Mouse (Mus musculus): ENCODE results near the gene Il20ra. TPM values are rescaled to one million over a fixed set of nuclear protein-coding genes. Genes with fewer than 3 reads are reported as not detected.

The Il20ra gene
- polyA plus RNA-seq, 1 experiment = 0.11 TPM

DNA sequence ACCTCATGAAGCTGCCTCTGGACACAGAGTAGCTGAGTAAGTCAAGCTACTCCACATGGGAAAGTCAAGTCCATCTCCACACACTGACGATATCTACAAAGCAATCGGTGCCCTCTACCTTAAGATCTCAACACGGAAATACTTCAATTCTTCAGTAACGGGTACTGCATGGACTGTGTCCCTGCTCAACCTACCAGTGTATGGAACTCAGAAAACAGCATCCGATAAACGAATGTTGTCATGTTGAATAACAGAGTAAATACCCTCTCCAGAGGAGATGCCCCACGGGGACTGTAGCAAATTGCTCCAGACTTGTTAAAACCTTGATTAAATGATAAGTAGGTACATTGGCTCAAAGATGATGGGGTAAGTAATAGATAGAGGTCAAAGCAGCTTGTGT lies 20.0 kb upstream of the Il20ra start:
- peaks cover 18% of the 10 kb centered on the region for H3K4me1 ChIP-seq (replicated peaks; ENCODE audit: control insufficient read depth, insufficient read depth, low read length)
- no peaks in the 10 kb centered on the region for H3K27me3 ChIP-seq (ENCODE audit: control insufficient read depth, insufficient read depth, low read length)
- peak; percentile 40 for DNase-seq
- no peaks in the 10 kb centered on the region for H3K36me3 ChIP-seq (ENCODE audit: control insufficient read depth, insufficient read depth, low read length)
- peak overlapping the region; percentile 97 for H3K27ac ChIP-seq (ENCODE audit: control insufficient read depth, insufficient read depth, low read length)
- no peak for TF ChIP-seq CTCF (IDR thresholded peaks at IDR 0.05; ENCODE audit: borderline replicate concordance, control insufficient read depth, extremely low read depth, insufficient read depth, low read length, poor library complexity)
- no peak for TF ChIP-seq POLR2A (IDR thresholded peaks at IDR 0.05; ENCODE audit: control insufficient read depth, extremely low read depth, insufficient read depth, low read length, poor library complexity)
- 40% methylated on average over 7 of the region's 7 CpGs for WGBS
- H3K4me3 ChIP-seq (ENCODE audit: control insufficient read depth, insufficient read depth, low read length) = peak overlapping the region; percentile 19; the same call in 1 of the 2 replicates

DNA sequence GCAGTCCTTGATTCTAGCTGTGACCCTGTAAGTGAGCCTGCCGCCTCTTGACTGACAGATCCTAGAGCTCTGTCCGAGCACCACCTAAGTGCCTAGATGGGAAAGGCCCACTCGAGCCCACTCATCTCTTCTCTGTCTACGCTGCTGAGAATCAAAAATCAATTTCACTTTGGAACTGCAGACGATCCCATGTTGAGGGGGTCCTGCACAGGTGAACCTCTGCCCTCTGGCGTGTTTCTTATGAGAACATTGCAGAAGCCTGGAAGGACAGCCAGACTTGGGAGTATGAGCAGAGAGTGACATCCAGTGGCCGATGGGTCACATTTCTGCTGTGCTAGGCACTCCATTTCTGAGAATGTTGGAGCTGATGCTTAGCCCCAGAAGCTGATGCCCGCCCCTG lies 19.4 kb upstream of the Il20ra start:
- Histone ChIP-seq H3K27me3 (ENCODE audit: control insufficient read depth, insufficient read depth, low read length) (no peaks in the 10 kb centered on the region), H3K27ac (ENCODE audit: control insufficient read depth, insufficient read depth, low read length) (peak overlapping the region; percentile 97), H3K4me1 (replicated peaks; ENCODE audit: control insufficient read depth, insufficient read depth, low read length) (peaks cover 18% of the 10 kb centered on the region), H3K4me3 (ENCODE audit: control insufficient read depth, insufficient read depth, low read length) (peak overlapping the region; percentile 34), H3K36me3 (ENCODE audit: control insufficient read depth, insufficient read depth, low read length) (no peaks in the 10 kb centered on the region)
- WGBS = 10% methylated on average over 8 of the region's 8 CpGs
- peak; percentile 53; the same call in 1 of the 2 replicates for TF ChIP-seq CTCF (IDR thresholded peaks at IDR 0.05; ENCODE audit: borderline replicate concordance, control insufficient read depth, extremely low read depth, insufficient read depth, low read length, poor library complexity)
- TF ChIP-seq POLR2A (IDR thresholded peaks at IDR 0.05; ENCODE audit: control insufficient read depth, extremely low read depth, insufficient read depth, low read length, poor library complexity) = no peak
- DNase-seq = peak; percentile 85

DNA sequence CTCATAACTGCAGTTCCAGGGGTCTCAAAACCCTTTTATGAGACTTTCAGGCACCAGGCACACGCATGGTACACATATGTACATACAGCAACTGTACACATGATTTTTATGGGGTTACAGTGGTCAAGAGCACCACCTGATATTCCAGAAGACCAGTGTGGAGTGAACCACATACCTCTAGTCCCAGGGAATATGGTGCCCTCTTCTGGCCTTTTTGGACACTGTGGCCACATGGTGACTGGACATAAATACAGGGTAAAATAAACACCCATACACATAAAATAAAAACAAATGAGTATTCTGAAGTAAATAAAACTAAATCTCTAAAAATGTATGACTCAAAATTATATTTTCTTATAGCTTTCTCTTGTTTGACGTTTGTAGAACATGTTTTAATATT lies 18.7 kb upstream of the Il20ra start:
- peaks cover 18% of the 10 kb centered on the region for H3K4me1 ChIP-seq (replicated peaks; ENCODE audit: control insufficient read depth, insufficient read depth, low read length)
- H3K4me3 ChIP-seq (ENCODE audit: control insufficient read depth, insufficient read depth, low read length) = no peak overlapping the region
- no peak overlapping the region for H3K27ac ChIP-seq (ENCODE audit: control insufficient read depth, insufficient read depth, low read length)
- H3K27me3 ChIP-seq (ENCODE audit: control insufficient read depth, insufficient read depth, low read length) = no peaks in the 10 kb centered on the region
- TF ChIP-seq CTCF (IDR thresholded peaks at IDR 0.05; ENCODE audit: borderline replicate concordance, control insufficient read depth, extremely low read depth, insufficient read depth, low read length, poor library complexity) = no peak
- no peak for TF ChIP-seq POLR2A (IDR thresholded peaks at IDR 0.05; ENCODE audit: control insufficient read depth, extremely low read depth, insufficient read depth, low read length, poor library complexity)
- H3K36me3 ChIP-seq (ENCODE audit: control insufficient read depth, insufficient read depth, low read length) = no peaks in the 10 kb centered on the region
- no peak for DNase-seq
- 92% methylated on average over 2 of the region's 2 CpGs for WGBS

DNA sequence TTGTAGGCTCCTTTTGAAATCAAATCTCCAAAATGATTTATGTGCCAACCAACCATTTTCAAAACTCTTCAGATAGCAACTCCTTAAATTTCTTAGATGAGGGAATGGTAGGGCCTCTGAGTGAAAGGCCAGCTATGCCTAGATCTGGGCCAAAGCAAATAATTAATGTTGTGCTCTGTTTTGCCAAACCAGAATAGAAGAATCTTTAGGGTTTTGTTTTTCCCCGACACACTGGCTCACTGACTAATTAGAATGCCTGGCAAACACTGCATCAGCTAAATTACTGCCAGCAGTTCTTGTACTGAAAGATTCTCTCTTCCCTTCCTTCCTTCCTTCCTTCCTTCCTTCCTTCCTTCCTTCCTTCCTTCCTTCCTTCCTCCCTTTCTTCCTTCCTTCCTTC lies 13.0 kb upstream of the Il20ra start:
- DNase-seq = no peak
- 86% methylated on average over 1 of the region's 1 CpGs for WGBS
- Histone ChIP-seq H3K27me3 (ENCODE audit: control insufficient read depth, insufficient read depth, low read length) (no peaks in the 10 kb centered on the region), H3K4me1 (replicated peaks; ENCODE audit: control insufficient read depth, insufficient read depth, low read length) (no peaks in the 10 kb centered on the region), H3K4me3 (ENCODE audit: control insufficient read depth, insufficient read depth, low read length) (no peak overlapping the region), H3K27ac (ENCODE audit: control insufficient read depth, insufficient read depth, low read length) (no peak overlapping the region), H3K36me3 (ENCODE audit: control insufficient read depth, insufficient read depth, low read length) (no peaks in the 10 kb centered on the region)
- no peak for TF ChIP-seq POLR2A (IDR thresholded peaks at IDR 0.05; ENCODE audit: control insufficient read depth, extremely low read depth, insufficient read depth, low read length, poor library complexity)
- no peak for TF ChIP-seq CTCF (IDR thresholded peaks at IDR 0.05; ENCODE audit: borderline replicate concordance, control insufficient read depth, extremely low read depth, insufficient read depth, low read length, poor library complexity)

DNA sequence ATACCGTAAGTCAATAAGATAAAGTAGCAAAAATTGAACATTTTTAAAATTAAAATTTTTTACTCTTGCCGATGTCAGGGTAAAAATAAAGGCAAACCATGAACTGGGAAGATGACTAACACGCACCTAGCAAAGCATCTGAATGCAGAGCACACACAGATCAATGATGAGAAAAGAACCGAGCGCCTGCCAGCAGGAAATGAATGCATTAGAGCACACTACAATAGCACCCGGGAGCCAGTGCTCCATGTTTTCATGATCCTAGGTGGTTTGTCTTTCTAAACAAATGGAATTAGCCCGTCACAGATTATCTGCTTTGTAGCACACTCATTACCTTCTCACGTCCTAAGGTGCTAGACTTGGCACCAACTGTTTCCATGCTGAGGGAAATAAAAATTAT lies 7.9 kb upstream of the Il20ra start:
- TF ChIP-seq POLR2A (IDR thresholded peaks at IDR 0.05; ENCODE audit: control insufficient read depth, extremely low read depth, insufficient read depth, low read length, poor library complexity) = no peak
- no peak for TF ChIP-seq CTCF (IDR thresholded peaks at IDR 0.05; ENCODE audit: borderline replicate concordance, control insufficient read depth, extremely low read depth, insufficient read depth, low read length, poor library complexity)
- Histone ChIP-seq H3K4me3 (ENCODE audit: control insufficient read depth, insufficient read depth, low read length) (no peak overlapping the region), H3K36me3 (ENCODE audit: control insufficient read depth, insufficient read depth, low read length) (no peaks in the 10 kb centered on the region), H3K4me1 (replicated peaks; ENCODE audit: control insufficient read depth, insufficient read depth, low read length) (no peaks in the 10 kb centered on the region), H3K27me3 (ENCODE audit: control insufficient read depth, insufficient read depth, low read length) (no peaks in the 10 kb centered on the region), H3K27ac (ENCODE audit: control insufficient read depth, insufficient read depth, low read length) (no peak overlapping the region)
- DNase-seq = no peak
- 94% methylated on average over 8 of the region's 8 CpGs for WGBS

DNA sequence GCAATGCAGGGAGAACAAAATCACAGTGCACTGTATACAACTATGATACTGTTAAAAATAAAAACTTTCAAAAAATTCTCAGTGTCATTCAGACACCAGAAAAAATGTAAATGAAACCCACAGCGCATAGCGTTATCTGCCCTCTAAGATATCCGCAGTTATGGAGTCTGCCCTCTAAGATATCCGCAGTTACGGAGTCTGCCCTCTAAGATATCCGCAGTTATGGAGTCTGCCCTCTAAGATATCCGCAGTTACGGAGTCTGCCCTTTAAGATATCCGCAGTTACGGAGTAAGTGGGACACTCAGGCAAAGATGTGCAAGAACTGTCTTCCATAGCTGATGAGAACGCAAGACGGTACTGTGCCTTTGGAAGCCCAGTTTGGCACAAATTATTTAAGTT lies 4.6 kb upstream of the Il20ra start:
- WGBS = 95% methylated on average over 12 of the region's 12 CpGs
- Histone ChIP-seq H3K4me3 (ENCODE audit: control insufficient read depth, insufficient read depth, low read length) (no peak overlapping the region), H3K27me3 (ENCODE audit: control insufficient read depth, insufficient read depth, low read length) (no peaks in the 10 kb centered on the region), H3K4me1 (replicated peaks; ENCODE audit: control insufficient read depth, insufficient read depth, low read length) (peaks cover 4% of the 10 kb centered on the region), H3K27ac (ENCODE audit: control insufficient read depth, insufficient read depth, low read length) (no peak overlapping the region), H3K36me3 (ENCODE audit: control insufficient read depth, insufficient read depth, low read length) (no peaks in the 10 kb centered on the region)
- TF ChIP-seq CTCF (IDR thresholded peaks at IDR 0.05; ENCODE audit: borderline replicate concordance, control insufficient read depth, extremely low read depth, insufficient read depth, low read length, poor library complexity) (no peak), POLR2A (IDR thresholded peaks at IDR 0.05; ENCODE audit: control insufficient read depth, extremely low read depth, insufficient read depth, low read length, poor library complexity) (no peak)
- DNase-seq = no peak
